Mouse (Mus musculus): ENCODE data around the gene Tprg. TPM values are rescaled to one million over a fixed set of nuclear protein-coding genes. Genes with fewer than 3 reads are reported as not detected.

Tprg gene
- polyA plus RNA-seq (2021; fragmentation: Nextera tagmentation): not detected in 2 replicates
- long read RNA-seq, experiment 1: 0 reads
- long read RNA-seq, experiment 2: 0 reads

DNA sequence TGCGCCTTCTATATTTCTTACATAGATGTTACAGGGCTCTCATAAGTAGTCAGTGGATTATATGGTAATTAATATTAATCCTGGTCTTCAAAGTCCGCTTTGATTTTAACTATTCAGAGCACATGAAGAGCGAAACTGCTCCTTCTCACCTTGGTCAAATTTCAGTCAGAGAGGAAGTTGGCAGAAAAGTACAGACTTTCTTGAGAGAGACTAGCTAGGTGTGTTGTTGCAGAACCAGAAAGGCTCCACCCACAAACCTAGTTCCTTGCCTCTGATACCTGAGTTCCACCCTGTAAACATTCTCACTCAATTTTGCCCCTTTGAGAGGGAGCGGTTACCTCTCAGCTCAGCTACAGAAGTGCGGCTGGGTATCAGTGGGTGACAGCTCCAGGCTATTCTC, at the start of gene Tprg:
Gene Tprg, plus strand, starts transcription at position 301 of the 400 bp plus-strand sequence.

